Mouse (Mus musculus) cerebellum, adult 2 months (tissue): ENCODE data around the gene 4430402I18Rik.

Experiments
- CTCF ChIP-seq: fragments of 200-500 bp; IDR thresholded peaks from 2 replicates; pipeline ENCODE4 v1.5.1; 2011; ENCODE audit warnings: low read depth, mild to moderate bottlenecking, control low read depth, low read length, moderate library complexity, borderline replicate concordance; ENCODE audit not compliant: insufficient read depth
- POLR2A ChIP-seq: fragments of 200-500 bp; IDR thresholded peaks from 2 replicates; pipeline ENCODE4 v1.6.1; 2011; ENCODE audit warnings: low read length, control low read depth, borderline replicate concordance; ENCODE audit not compliant: insufficient read depth

DNA sequence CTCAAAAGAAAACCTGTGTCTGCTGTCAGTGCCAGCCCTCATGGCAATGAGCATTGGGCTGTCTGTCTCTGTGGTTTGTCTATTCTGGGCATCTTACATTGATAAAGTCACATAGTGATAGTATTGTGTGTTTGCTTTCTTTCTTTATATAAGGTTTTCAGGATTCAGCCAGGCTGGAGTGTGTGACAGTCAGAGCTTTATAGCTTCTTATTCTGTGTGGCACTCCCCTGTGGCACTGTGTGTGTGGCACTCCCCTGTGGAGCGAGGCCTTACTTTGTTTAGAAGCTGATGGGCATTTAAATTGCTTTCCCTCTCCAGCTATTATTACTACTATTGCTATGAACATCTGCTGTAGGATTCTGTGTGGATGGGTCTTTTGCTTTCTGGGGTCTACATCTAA is 102.1 kb downstream of the 4430402I18Rik start:
- TF ChIP-seq CTCF (no peak), POLR2A (no peak)
